Mouse (Mus musculus) liver, embryonic 14.5 days (tissue): Measurements from ENCODE around the gene Cd52.

Source experiments
- CTCF ChIP-seq: IDR thresholded peaks from 2 replicates; pipeline ENCODE4 v1.5.1; 2016; ENCODE audit warnings: antibody characterized with exemption, low read depth, control low read depth
- EP300 ChIP-seq: IDR thresholded peaks from 2 replicates; pipeline ENCODE4 v1.6.1; 2016; ENCODE audit warnings: antibody characterized with exemption, low read depth

DNA sequence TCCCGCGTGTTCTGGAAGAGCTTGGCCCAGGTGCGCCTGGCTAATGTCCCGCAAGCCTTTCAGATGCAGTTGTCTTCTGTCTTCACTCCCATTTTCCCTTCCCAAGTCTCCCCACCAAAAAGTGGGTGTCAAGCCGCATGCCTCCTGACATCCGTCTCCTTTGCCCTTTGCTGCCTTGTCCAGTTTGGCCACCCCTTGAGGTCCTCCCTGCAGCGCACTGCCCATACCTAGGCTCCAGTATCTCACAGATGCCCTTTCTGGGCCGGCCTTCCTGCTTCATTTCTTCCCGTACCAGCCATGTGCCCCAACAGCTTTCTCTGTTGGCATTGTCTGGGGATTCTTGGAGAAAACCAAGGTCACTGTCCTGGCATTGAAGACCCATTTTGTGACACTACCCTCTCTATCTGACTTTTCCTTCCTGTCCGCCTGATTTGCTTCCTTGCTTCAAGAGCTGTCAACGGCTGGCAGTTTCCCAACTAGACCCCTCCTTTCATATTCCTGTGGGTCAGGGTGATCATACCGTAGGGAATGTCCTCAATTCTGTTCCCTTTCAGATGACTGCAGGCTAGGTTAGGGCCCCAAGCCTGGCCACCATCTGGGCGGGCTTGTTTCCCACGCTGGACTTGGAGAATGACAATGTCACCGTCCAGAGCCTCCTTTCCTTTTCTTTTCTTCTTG, 30.6 kb upstream of the Cd52 start:
- no peak for TF ChIP-seq EP300
- TF ChIP-seq CTCF, result no peak
